Mouse (Mus musculus) A20 (cell line): ENCODE data around the gene Pard3.

Experiments
- DNase-seq: peaks from one replicate; pipeline ENCODE4 v3.0.0-alpha.2; 2011; ENCODE audit warnings: low read depth, low spot score

Gene Pard3

GRCm38 (mm10) chr8:127335216-127335615 is 271.5 kb downstream of the Pard3 start:
- DNase-seq, result no peak

- DNase-seq, result no peak
These were observed 274.5 kb downstream of the Pard3 start for GRCm38 (mm10) chr8:127338183-127338582.

GRCm38 (mm10) chr8:127341046-127341445 is 277.4 kb downstream of the Pard3 start:
- DNase-seq, result no peak

GRCm38 (mm10) chr8:127343115-127343514 is 279.4 kb downstream of the Pard3 start:
- no peak for DNase-seq

GRCm38 (mm10) chr8:127344421-127344820 is 280.7 kb downstream of the Pard3 start:
- no peak for DNase-seq

- no peak for DNase-seq
These were observed 282.3 kb downstream of the Pard3 start for GRCm38 (mm10) chr8:127345912-127346423.

- DNase-seq, result no peak
These were observed 284.3 kb downstream of the Pard3 start for GRCm38 (mm10) chr8:127347890-127348495.

- DNase-seq, result no peak
These were observed 298.1 kb downstream of the Pard3 start for GRCm38 (mm10) chr8:127361796-127362195.

- no peak for DNase-seq
These were observed 304.7 kb downstream of the Pard3 start for GRCm38 (mm10) chr8:127368347-127368746.

GRCm38 (mm10) chr8:127371326-127371949 is 307.7 kb downstream of the Pard3 start:
- no peak for DNase-seq

GRCm38 (mm10) chr8:127377775-127378174 is 314.1 kb downstream of the Pard3 start:
- no peak for DNase-seq

- DNase-seq, result no peak
These were observed 315.5 kb downstream of the Pard3 start for GRCm38 (mm10) chr8:127378994-127379858.

GRCm38 (mm10) chr8:127381259-127381658 is 317.6 kb downstream of the Pard3 start:
- DNase-seq, result no peak

- DNase-seq, result no peak
These were observed 329.0 kb downstream of the Pard3 start for GRCm38 (mm10) chr8:127392700-127393099.

GRCm38 (mm10) chr8:127395488-127395887 is 331.8 kb downstream of the Pard3 start:
- DNase-seq, result no peak

- DNase-seq, result no peak
These were observed 342.1 kb downstream of the Pard3 start for GRCm38 (mm10) chr8:127405815-127406214.

- no peak for DNase-seq
These were observed 346.9 kb downstream of the Pard3 start for GRCm38 (mm10) chr8:127410606-127411005.

GRCm38 (mm10) chr8:127411190-127411848 is 347.6 kb downstream of the Pard3 start:
- DNase-seq, result no peak

GRCm38 (mm10) chr8:127423021-127423420 is 359.3 kb downstream of the Pard3 start:
- DNase-seq, result no peak

- DNase-seq, result no peak
These were observed 360.7 kb downstream of the Pard3 start for GRCm38 (mm10) chr8:127424211-127424916.

GRCm38 (mm10) chr8:127426857-127427256 is 363.2 kb downstream of the Pard3 start:
- no peak for DNase-seq
